Mouse (Mus musculus) kidney, embryonic 14.5 days (tissue): ENCODE measurements around the gene Ulbp1. TPM values are rescaled to one million over a fixed set of nuclear protein-coding genes. Genes with fewer than 3 reads are reported as not detected.
A peak's percentile ranks its signal among the peaks of the same experiment; 100 is the strongest.
"Not testable (repeated sequence)": the region's sequence is repeated elsewhere in the genome, so short reads cannot be mapped to it uniquely, and the experiment has no call there.

Source experiments
- ATAC-seq: fragments of 200-750 bp; cut with Nextera tagmentation; 2 replicates; pipeline ENCODE4 v1.8.0; 2017; ENCODE audit warnings: moderate number of reproducible peaks, mild to moderate bottlenecking, moderate TSS enrichment, moderate library complexity; ENCODE audit not compliant: low FRiP score, low TSS enrichment
- H3K27ac ChIP-seq: fragments of 300-500 bp; sonication (generic); 2 replicates; pipeline ENCODE4 v1.5.1; 2014; ENCODE audit warnings: low read depth, mild to moderate bottlenecking, low read length, moderate library complexity, mixed read lengths
- H3K27me3 ChIP-seq: fragments of 300-500 bp; sonication (generic); 2 replicates; pipeline ENCODE4 v1.6.1; 2014; ENCODE audit warnings: mild to moderate bottlenecking, low read length; ENCODE audit not compliant: control insufficient read depth, insufficient read depth
- H3K36me3 ChIP-seq: fragments of 300-500 bp; sonication (generic); 2 replicates; pipeline ENCODE4 v1.6.1; 2014; ENCODE audit warnings: low read length, mixed read lengths; ENCODE audit not compliant: control insufficient read depth, insufficient read depth
- H3K4me1 ChIP-seq: fragments of 300-500 bp; sonication (generic); 2 replicates; pipeline ENCODE4 v1.6.1; 2014; ENCODE audit warnings: low read length, mixed read lengths; ENCODE audit not compliant: control insufficient read depth, insufficient read depth
- H3K4me2 ChIP-seq: fragments of 300-500 bp; sonication (generic); replicated peaks from 2 replicates; pipeline ENCODE4 v1.6.1; 2014; ENCODE audit warnings: low read depth, mild to moderate bottlenecking, low read length
- H3K4me3 ChIP-seq: fragments of 300-500 bp; sonication (generic); 2 replicates; pipeline ENCODE4 v1.5.1; 2014; ENCODE audit warnings: mild to moderate bottlenecking, low read length
- H3K9ac ChIP-seq: fragments of 300-500 bp; sonication (generic); 2 replicates; pipeline ENCODE4 v1.6.1; 2014; ENCODE audit warnings: low read depth, mild to moderate bottlenecking, low read length, moderate library complexity
- H3K9me3 ChIP-seq: fragments of 300-500 bp; sonication (generic); 2 replicates; pipeline ENCODE4 v1.6.1; 2016; ENCODE audit warnings: low read length; ENCODE audit not compliant: control insufficient read depth
- WGBS: fragments of 180-500 bp; shearing (Covaris S2); extraction: QIAGEN DNeasy Blood & Tissue Kit; methylation state at CpG from one replicate; pipeline ENCODE4 v1.1.7; 2014; 5-methylcytosine and 5-hydroxymethylcytosine counted together
- polyA plus RNA-seq: library from polyadenylated mRNA; unstranded; fragments of >200 nt; fragmentation: Nextera tagmentation; extraction: Ambion mirVana; gene quantifications from 2 replicates; pipeline ENCODE4 v1.2.1, GENCODE M21; 2014

Ulbp1 gene
- polyA plus RNA-seq = 0.83 and 3.7 TPM in 2 replicates

GRCm38 (mm10) chr10:7473197-7473889 lies at the start of gene Ulbp1:
TSS of gene Ulbp1 (minus strand) at chr10:7473638.
- Histone ChIP-seq H3K9ac (no peak within 1 kb of the TSS), H3K4me1 (no peaks in the 10 kb centered on the region), H3K27me3 (no peaks in the 10 kb centered on the region), H3K4me2 (peak within 1 kb of the TSS; percentile 17; the same call in 1 of the 2 replicates), H3K9me3 (no peaks in the 10 kb centered on the region), H3K36me3 (no peaks in the 10 kb centered on the region), H3K27ac (no peak within 1 kb of the TSS), H3K4me3 (no peak within 1 kb of the TSS)
- 70% methylated on average over 13 of the region's 13 CpGs for WGBS
- ATAC-seq = peak; percentile 39; the same call in 1 of the 2 replicates

- not testable (repeated sequence) for H3K9ac ChIP-seq, H3K9me3 ChIP-seq, H3K4me3 ChIP-seq, H3K4me1 ChIP-seq, H3K27me3 ChIP-seq, H3K4me2 ChIP-seq, H3K36me3 ChIP-seq, ATAC-seq, H3K27ac ChIP-seq
- 24% methylated on average over 1 of the region's 1 CpGs for WGBS
These were observed 24.7 kb upstream of the Ulbp1 start for GRCm38 (mm10) chr10:7498180-7498579.

GRCm38 (mm10) chr10:7492384-7492783 lies 18.9 kb upstream of the Ulbp1 start:
- ATAC-seq, H3K4me1 ChIP-seq, H3K27me3 ChIP-seq, H3K27ac ChIP-seq, H3K36me3 ChIP-seq, H3K4me3 ChIP-seq, H3K9me3 ChIP-seq, H3K9ac ChIP-seq: not testable (repeated sequence)
- H3K4me2 ChIP-seq = peak overlapping the region; percentile 27
- 9% methylated on average over 10 of the region's 10 CpGs for WGBS

GRCm38 (mm10) chr10:7483650-7484049 lies 10.2 kb upstream of the Ulbp1 start:
- Histone ChIP-seq H3K27ac (no peak overlapping the region), H3K4me3 (no peak overlapping the region), H3K4me1 (no peaks in the 10 kb centered on the region), H3K9me3 (no peaks in the 10 kb centered on the region), H3K9ac (no peak overlapping the region), H3K4me2 (no peak overlapping the region), H3K27me3 (no peaks in the 10 kb centered on the region), H3K36me3 (no peaks in the 10 kb centered on the region)
- ATAC-seq = no peak
- WGBS = 67% methylated on average over 4 of the region's 4 CpGs

GRCm38 (mm10) chr10:7474225-7474624 lies 787 bp upstream of the Ulbp1 start:
- not testable (repeated sequence) for H3K9me3 ChIP-seq, H3K27ac ChIP-seq, H3K9ac ChIP-seq, H3K4me3 ChIP-seq, ATAC-seq, H3K27me3 ChIP-seq, H3K36me3 ChIP-seq, H3K4me2 ChIP-seq, H3K4me1 ChIP-seq
- WGBS = 90% methylated on average over 7 of the region's 13 CpGs

- H3K27ac ChIP-seq = no peak overlapping the region
- H3K9me3 ChIP-seq = no peaks in the 10 kb centered on the region
- H3K9ac ChIP-seq = no peak overlapping the region
- H3K4me3 ChIP-seq = no peak overlapping the region; the same call in 1 of the 2 replicates
- no peak for ATAC-seq
- 83% methylated on average over 3 of the region's 3 CpGs for whole genome bisulfite sequencing
- no peaks in the 10 kb centered on the region for H3K36me3 ChIP-seq
- no peak overlapping the region; the same call in 1 of the 2 replicates for H3K4me2 ChIP-seq
- no peaks in the 10 kb centered on the region for H3K27me3 ChIP-seq
- H3K4me1 ChIP-seq = no peaks in the 10 kb centered on the region
These were observed 1.8 kb downstream of the Ulbp1 start for GRCm38 (mm10) chr10:7471664-7472063.

- Histone ChIP-seq H3K4me1 (no peaks in the 10 kb centered on the region), H3K27ac (no peak overlapping the region), H3K4me2 (peak overlapping the region; percentile 24; the same call in 1 of the 2 replicates), H3K9ac (no peak overlapping the region), H3K27me3 (no peaks in the 10 kb centered on the region), H3K9me3 (no peaks in the 10 kb centered on the region), H3K36me3 (no peaks in the 10 kb centered on the region), H3K4me3 (peak overlapping the region; percentile 3; the same call in 1 of the 2 replicates)
- 13% methylated on average over 7 of the region's 7 CpGs for WGBS
- peak; percentile 62; the same call in 1 of the 2 replicates for ATAC-seq
These were observed 3.0 kb downstream of the Ulbp1 start for GRCm38 (mm10) chr10:7470457-7470856.

GRCm38 (mm10) chr10:7469716-7470414 lies 3.6 kb downstream of the Ulbp1 start:
- not testable (repeated sequence) for H3K27ac ChIP-seq, H3K9me3 ChIP-seq, ATAC-seq, H3K4me1 ChIP-seq, H3K27me3 ChIP-seq, H3K36me3 ChIP-seq, H3K9ac ChIP-seq
- Histone ChIP-seq H3K4me3 (peak overlapping the region; percentile 3; the same call in 1 of the 2 replicates), H3K4me2 (peak overlapping the region; percentile 24; the same call in 1 of the 2 replicates)
- WGBS = 0% methylated on average over 7 of the region's 7 CpGs

- no peaks in the 10 kb centered on the region for H3K4me1 ChIP-seq
- H3K4me3 ChIP-seq = no peak overlapping the region
- H3K4me2 ChIP-seq = no peak overlapping the region
- no peak overlapping the region for H3K27ac ChIP-seq
- H3K9me3 ChIP-seq = peaks cover 5% of the 10 kb centered on the region; the same call in 1 of the 2 replicates
- ATAC-seq = no peak
- H3K36me3 ChIP-seq = no peaks in the 10 kb centered on the region
- H3K9ac ChIP-seq = no peak overlapping the region
- WGBS = 38% methylated on average over 3 of the region's 3 CpGs
- no peaks in the 10 kb centered on the region for H3K27me3 ChIP-seq
These were observed 11.4 kb downstream of the Ulbp1 start for GRCm38 (mm10) chr10:7462006-7462405.
